Mouse (Mus musculus) cerebellum, adult (tissue): ENCODE data around the gene Rdx.

Experiments
- ATAC-seq: cut with Nextera tagmentation; 2 replicates; pipeline ENCODE4 v1.9.2; 2017; ENCODE audit warnings: mild to moderate bottlenecking, moderate library complexity, mixed read lengths; ENCODE audit not compliant: insufficient number of reproducible peaks, low FRiP score, low TSS enrichment

Gene Rdx

GRCm38 (mm10) chr9:52103448-52104224 lies 56.7 kb downstream of the Rdx start:
- no peak for ATAC-seq

GRCm38 (mm10) chr9:52104225-52104615 lies 57.2 kb downstream of the Rdx start:
- no peak for ATAC-seq

DNA sequence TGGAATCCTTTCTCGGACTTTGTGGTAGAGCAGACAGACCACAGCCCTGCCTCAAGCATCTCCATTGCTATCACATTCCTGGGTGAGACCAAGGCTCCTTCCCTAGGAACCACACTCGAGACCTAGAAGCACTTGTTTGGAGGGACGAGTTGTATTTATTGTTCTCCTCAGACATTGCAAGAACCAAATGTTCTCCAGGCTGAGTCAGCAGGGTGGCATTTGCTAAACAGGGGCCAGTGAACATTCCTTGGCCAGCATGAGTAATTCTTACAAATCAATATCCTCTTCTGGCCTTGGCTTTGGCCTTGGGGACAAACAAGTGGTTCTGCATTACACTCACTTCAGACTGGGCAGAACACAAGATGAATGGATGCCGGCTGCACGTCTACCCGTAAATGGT lies 58.5 kb downstream of the Rdx start:
- ATAC-seq, result no peak

DNA sequence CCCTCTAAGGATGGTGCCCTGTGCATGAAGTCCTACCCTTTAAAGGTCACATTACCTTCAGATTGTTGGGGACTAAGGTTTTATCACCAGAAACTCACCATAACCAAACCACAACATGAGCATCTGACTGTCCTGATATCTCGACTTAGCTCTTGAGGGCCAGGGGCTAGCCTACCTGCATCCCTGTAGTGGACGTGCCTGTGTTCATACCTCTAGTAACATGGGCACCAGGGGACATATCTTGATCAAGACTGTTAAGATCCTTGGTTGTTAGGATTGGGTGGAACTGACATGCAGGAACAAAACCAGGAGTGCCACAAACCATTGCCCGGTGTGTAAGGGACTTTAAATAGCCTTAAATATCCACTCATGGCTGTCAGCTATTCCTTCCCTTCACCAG lies 60.2 kb downstream of the Rdx start:
- ATAC-seq, result no peak

DNA sequence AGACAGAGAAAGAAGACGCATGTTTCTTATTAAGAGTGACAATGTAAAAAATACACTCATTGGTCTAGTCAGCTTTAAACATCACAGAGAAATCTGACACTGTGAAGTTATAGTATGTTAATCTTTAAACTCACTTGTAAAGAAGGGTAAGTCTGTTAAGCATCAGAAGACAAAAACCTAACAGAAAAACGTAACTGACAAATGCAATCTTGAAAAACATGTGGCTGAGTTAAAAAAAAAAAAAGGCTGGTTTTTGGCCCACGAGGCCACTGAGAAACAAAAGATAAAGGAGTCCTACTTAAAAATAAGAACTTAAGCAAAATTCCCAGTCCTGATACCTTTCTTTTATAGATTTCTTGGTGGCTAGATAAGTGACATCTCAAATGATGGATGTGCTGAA lies 63.8 kb downstream of the Rdx start:
- ATAC-seq, result no peak

GRCm38 (mm10) chr9:52113091-52113490 lies 66.1 kb downstream of the Rdx start:
- ATAC-seq, result no peak

DNA sequence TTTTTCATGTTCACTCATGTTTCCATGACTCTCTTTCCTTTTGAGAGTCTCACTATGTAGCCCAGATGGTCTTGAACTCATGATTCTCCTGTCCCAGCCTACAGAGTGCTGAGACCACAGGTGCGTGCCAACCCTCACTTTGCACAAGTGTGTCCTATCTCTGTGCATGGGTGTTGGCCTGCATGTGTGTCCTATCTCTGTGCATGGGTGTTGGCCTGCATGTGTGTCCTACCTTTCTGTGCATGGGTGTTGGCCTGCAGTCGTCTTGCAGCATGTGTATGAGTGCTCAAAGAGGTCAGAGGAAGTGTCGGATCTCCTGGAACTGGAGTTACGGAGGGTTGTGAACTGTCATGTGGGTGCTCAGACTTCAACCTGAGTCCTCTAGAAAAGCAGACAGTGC lies 72.2 kb downstream of the Rdx start:
- no peak for ATAC-seq

DNA sequence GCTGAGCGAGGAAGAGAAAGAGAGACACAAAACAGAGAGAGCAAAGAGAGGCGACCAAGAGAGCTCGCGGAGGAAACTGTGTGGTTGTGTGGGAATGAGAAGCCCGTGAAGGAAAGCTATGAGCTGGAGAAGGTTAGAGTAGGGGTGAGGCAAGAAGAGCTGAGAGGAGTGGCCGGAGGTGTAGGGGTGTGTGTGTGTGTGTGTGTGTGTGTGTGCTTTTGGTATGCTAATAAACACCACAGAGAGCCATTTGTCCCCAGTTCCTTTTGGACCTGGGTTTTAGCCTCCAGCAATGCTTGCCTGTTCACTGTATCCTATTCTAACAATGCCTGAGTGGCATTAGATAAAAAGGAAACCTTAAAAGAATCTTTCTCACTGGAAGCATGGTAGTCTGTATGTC lies 78.3 kb downstream of the Rdx start:
- no peak for ATAC-seq

DNA sequence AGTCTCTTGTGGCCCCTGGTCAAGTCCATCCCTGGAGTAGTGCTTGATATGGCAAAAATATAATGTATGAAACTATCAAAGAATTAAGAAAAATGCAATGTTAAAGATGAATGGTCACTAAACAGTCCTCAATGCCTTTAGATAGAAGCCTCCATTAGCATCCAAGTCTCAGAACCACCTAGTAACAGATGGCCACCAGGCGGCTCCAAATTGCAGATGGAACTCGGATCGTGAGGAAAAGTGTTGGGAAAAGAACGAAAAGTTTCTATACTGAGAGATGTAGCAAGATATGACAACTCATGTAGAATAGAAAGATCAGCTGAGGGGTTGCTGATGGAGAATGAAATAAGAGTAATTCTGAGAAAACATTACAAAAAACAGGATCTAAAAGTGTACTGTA lies 83.4 kb downstream of the Rdx start:
- ATAC-seq, result no peak

- no peak; the same call in 1 of the 2 replicates for ATAC-seq
Measured at GRCm38 (mm10) chr9:52132771-52133170, 85.8 kb downstream of the Rdx start.
